Mouse (Mus musculus): ENCODE results near the gene Cdcp2. TPM values are rescaled to one million over a fixed set of nuclear protein-coding genes. Genes with fewer than 3 reads are reported as not detected.

The Cdcp2 gene
- total and polyA plus RNA-seq, 3 experiments, result not detected

DNA sequence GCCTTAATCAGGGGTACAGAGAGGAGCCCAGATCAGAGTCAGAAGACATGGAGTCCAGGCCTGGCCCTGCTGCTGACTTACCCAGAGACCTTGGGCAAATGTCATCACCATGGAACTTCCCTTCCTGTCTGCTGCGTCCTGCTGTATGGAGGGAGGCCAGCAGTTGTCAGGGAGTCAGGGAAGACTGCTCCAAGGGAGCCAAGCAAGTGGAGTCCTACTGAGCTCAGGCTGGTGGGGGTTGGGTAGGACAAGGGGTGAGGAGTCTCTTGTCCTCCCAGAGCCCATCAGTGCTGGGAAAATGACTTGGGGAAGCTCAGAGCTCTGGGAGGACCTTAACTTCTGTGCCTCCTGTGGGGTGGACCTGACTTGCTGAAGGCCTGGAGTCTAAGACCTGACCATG is 12.3 kb upstream of the Cdcp2 start:
- Histone ChIP-seq H3K27ac (ENCODE audit: control insufficient read depth, low read depth, low read length) (no peak overlapping the region), H3K9me3 (replicated peaks; ENCODE audit: insufficient read depth, low read length) (no peaks in the 10 kb centered on the region), H3K36me3 (ENCODE audit: control insufficient read depth in 1 of 2, insufficient read depth in 2 of 2, low read length in 2 of 2) (peaks cover 0 to 3% of the 10 kb centered on the region in 2 experiments; a peak in 2 of 4 replicates), H3K4me3 (ENCODE audit: control insufficient read depth in 1 of 2, insufficient read depth in 1 of 2, low read depth in 2 of 2, low read length in 2 of 2) (no peak overlapping the region), H3K79me2 (ENCODE audit: control insufficient read depth, insufficient read depth, low read length, poor library complexity) (no peaks in the 10 kb centered on the region), H3K9ac (ENCODE audit: control insufficient read depth, low read depth, low read length, poor library complexity, severe bottlenecking) (no peak overlapping the region), H3K4me1 (ENCODE audit: control insufficient read depth in 1 of 2, insufficient read depth in 2 of 2, low read length in 2 of 2) (peaks cover 0 to 15% of the 10 kb centered on the region in 2 experiments; a peak in 1 of 4 replicates), H3K27me3 (ENCODE audit: control insufficient read depth in 1 of 2, insufficient read depth in 2 of 2, low read length in 2 of 2) (no peaks in the 10 kb centered on the region)
- TF ChIP-seq TCF12 (IDR thresholded peaks at IDR 0.05; ENCODE audit: low read depth, low read length) (no peak), EP300 (IDR thresholded peaks at IDR 0.05; ENCODE audit: low read depth in 1 of 2, low read length in 2 of 2) (no peak), SIN3A (IDR thresholded peaks at IDR 0.05; ENCODE audit: low read length) (no peak), ZC3H11A (IDR thresholded peaks at IDR 0.05; ENCODE audit: low read depth, low read length) (no peak), MYB (IDR thresholded peaks at IDR 0.05; ENCODE audit: low read depth, low read length) (no peak), RCOR1 (IDR thresholded peaks at IDR 0.05; ENCODE audit: low read depth, low read length) (no peak), MAFK (IDR thresholded peaks at IDR 0.05; ENCODE audit: borderline replicate concordance, low read depth, low read length) (no peak), ZNF384 (IDR thresholded peaks at IDR 0.05; ENCODE audit: low read depth, low read length) (no peak), ZKSCAN1 (IDR thresholded peaks at IDR 0.05; ENCODE audit: low read depth, low read length) (no peak), TBP (IDR thresholded peaks at IDR 0.05; ENCODE audit: low read depth, low read length) (no peak), ZMIZ1 (IDR thresholded peaks at IDR 0.05; ENCODE audit: low read depth, low read length) (no peak), USF1 (IDR thresholded peaks at IDR 0.05; ENCODE audit: low read depth, low read length) (no peak), NRF1 (IDR thresholded peaks at IDR 0.05; ENCODE audit: insufficient read depth, low read depth, low read length, poor library complexity, severe bottlenecking) (no peak), ETS1 (IDR thresholded peaks at IDR 0.05; ENCODE audit: low read depth, low read length) (no peak), MEF2A (IDR thresholded peaks at IDR 0.05; ENCODE audit: extremely low read depth, insufficient replicate concordance, low read depth, low read length, poor library complexity, severe bottlenecking) (no peak), NELFE (IDR thresholded peaks at IDR 0.05; ENCODE audit: low read depth, low read length) (no peak), CHD1 (IDR thresholded peaks at IDR 0.05; ENCODE audit: low read depth, low read length) (no peak), POLR2AphosphoS5 (IDR thresholded peaks at IDR 0.05; ENCODE audit: borderline replicate concordance, low read depth, low read length) (no peak)
- no peak for DNase-seq (ENCODE audit: low read depth, low spot score)

DNA sequence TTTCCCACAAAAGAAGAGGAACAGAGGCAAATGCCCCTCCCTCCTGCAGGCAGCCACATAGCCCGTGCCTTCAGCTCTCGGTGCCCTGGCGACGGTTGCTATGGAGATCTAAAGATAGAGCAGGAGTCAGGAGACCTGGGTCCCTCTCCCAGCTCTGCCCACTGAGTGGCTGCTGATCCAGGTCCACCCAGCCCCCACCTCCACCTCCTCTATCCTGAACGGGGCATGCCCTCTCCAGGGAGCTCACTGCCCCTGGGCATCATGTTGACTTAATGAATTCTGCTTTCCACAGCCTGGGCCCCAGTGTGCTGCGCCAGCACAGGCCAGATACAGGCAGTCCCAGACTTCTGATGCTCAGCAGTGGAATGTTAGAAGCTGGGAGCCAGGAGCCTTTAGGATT is 11.8 kb upstream of the Cdcp2 start:
- peaks cover 0 to 15% of the 10 kb centered on the region in 2 experiments; a peak in 1 of 4 replicates for H3K4me1 ChIP-seq (ENCODE audit: control insufficient read depth in 1 of 2, insufficient read depth in 2 of 2, low read length in 2 of 2)
- no peaks in the 10 kb centered on the region for H3K9me3 ChIP-seq (replicated peaks; ENCODE audit: insufficient read depth, low read length)
- TF ChIP-seq CHD2 (IDR thresholded peaks at IDR 0.05; ENCODE audit: low read length) (no peak), GATA1 (IDR thresholded peaks at IDR 0.05; ENCODE audit: low read depth, low read length) (no peak), MAX (IDR thresholded peaks at IDR 0.05; ENCODE audit: low read length) (no peak), USF2 (IDR thresholded peaks at IDR 0.05; ENCODE audit: borderline replicate concordance in 1 of 2, insufficient read depth in 1 of 2, low read depth in 1 of 2, low read length in 2 of 2) (no peak)

More for the DNA sequence above, 11.8 kb upstream of the Cdcp2 start:
- Histone ChIP-seq H3K4me3 (ENCODE audit: control insufficient read depth in 1 of 2, insufficient read depth in 1 of 2, low read depth in 2 of 2, low read length in 2 of 2) (no peak overlapping the region), H3K36me3 (ENCODE audit: control insufficient read depth in 1 of 2, insufficient read depth in 2 of 2, low read length in 2 of 2) (peaks cover 0 to 3% of the 10 kb centered on the region in 2 experiments; a peak in 2 of 4 replicates), H3K9ac (ENCODE audit: control insufficient read depth, low read depth, low read length, poor library complexity, severe bottlenecking) (no peak overlapping the region), H3K79me2 (ENCODE audit: control insufficient read depth, insufficient read depth, low read length, poor library complexity) (no peaks in the 10 kb centered on the region), H3K27me3 (ENCODE audit: control insufficient read depth in 1 of 2, insufficient read depth in 2 of 2, low read length in 2 of 2) (no peaks in the 10 kb centered on the region), H3K27ac (ENCODE audit: control insufficient read depth, low read depth, low read length) (no peak overlapping the region)
- peak; percentile 20 for DNase-seq (ENCODE audit: low read depth, low spot score)
